Mouse (Mus musculus) kidney, postnatal 0 days (tissue): Measurements from ENCODE around the gene Plcg2. TPM values are rescaled to one million over a fixed set of nuclear protein-coding genes. Genes with fewer than 3 reads are reported as not detected.
A peak's percentile ranks its signal among the peaks of the same experiment; 100 is the strongest.

Experiments
- ATAC-seq: fragments of 200-750 bp; cut with Nextera tagmentation; replicated peaks from 2 replicates; pipeline ENCODE4 v1.8.0; 2017; ENCODE audit warnings: low read depth, moderate number of reproducible peaks, moderate TSS enrichment, moderate library complexity; ENCODE audit not compliant: low FRiP score
- DNase-seq: peaks from one replicate; pipeline ENCODE4 v3.0.0-alpha.2; 2016; ENCODE audit warnings: low spot score
- H3K27ac ChIP-seq: fragments of 300-500 bp; sonication (generic); 2 replicates; pipeline ENCODE4 v1.5.1; 2014; ENCODE audit warnings: mild to moderate bottlenecking
- H3K27me3 ChIP-seq: fragments of 300-500 bp; sonication (generic); 2 replicates; pipeline ENCODE4 v1.6.1; 2014; ENCODE audit warnings: low read length, mixed read lengths; ENCODE audit not compliant: insufficient read depth
- H3K36me3 ChIP-seq: fragments of 300-500 bp; sonication (generic); 2 replicates; pipeline ENCODE4 v1.6.1; 2014; ENCODE audit warnings: low read length, mixed read lengths; ENCODE audit not compliant: insufficient read depth
- H3K4me1 ChIP-seq: fragments of 300-500 bp; sonication (generic); replicated peaks from 2 replicates; pipeline ENCODE4 v1.6.1; 2014; ENCODE audit warnings: antibody characterized with exemption, low read length, mixed read lengths; ENCODE audit not compliant: insufficient read depth
- H3K4me2 ChIP-seq: fragments of 300-500 bp; sonication (generic); 2 replicates; pipeline ENCODE4 v1.6.1; 2014; ENCODE audit warnings: mild to moderate bottlenecking, low read length, moderate library complexity, mixed read lengths
- H3K4me3 ChIP-seq: fragments of 300-500 bp; sonication (generic); replicated peaks from 2 replicates; pipeline ENCODE4 v1.5.1; 2014; ENCODE audit warnings: low read depth, low read length
- H3K9ac ChIP-seq: fragments of 300-500 bp; sonication (generic); 2 replicates; pipeline ENCODE4 v1.6.1; 2014; ENCODE audit warnings: low read depth, low read length
- H3K9me3 ChIP-seq: fragments of 300-500 bp; sonication (generic); replicated peaks from 2 replicates; pipeline ENCODE4 v1.6.1; 2016; ENCODE audit warnings: low read length, inconsistent platforms, mixed read lengths
- CTCF ChIP-seq: IDR thresholded peaks from 2 replicates; pipeline ENCODE4 v1.5.1; 2016; ENCODE audit warnings: antibody characterized with exemption, low read depth, mild to moderate bottlenecking, moderate library complexity
- WGBS: fragments of 180-500 bp; shearing (Covaris S2); extraction: QIAGEN DNeasy Blood & Tissue Kit; methylation state at CpG from one replicate; pipeline ENCODE4 v1.1.7; 2014; 5-methylcytosine and 5-hydroxymethylcytosine counted together
- polyA plus RNA-seq: library from polyadenylated mRNA; unstranded; fragments of >200 nt; fragmentation: Nextera tagmentation; extraction: Ambion mirVana; gene quantifications from 2 replicates; pipeline ENCODE4 v1.2.1, GENCODE M21; 2015

Plcg2 gene
- polyA plus RNA-seq, 1 experiment from 2014 or later = 7.3 TPM

DNA sequence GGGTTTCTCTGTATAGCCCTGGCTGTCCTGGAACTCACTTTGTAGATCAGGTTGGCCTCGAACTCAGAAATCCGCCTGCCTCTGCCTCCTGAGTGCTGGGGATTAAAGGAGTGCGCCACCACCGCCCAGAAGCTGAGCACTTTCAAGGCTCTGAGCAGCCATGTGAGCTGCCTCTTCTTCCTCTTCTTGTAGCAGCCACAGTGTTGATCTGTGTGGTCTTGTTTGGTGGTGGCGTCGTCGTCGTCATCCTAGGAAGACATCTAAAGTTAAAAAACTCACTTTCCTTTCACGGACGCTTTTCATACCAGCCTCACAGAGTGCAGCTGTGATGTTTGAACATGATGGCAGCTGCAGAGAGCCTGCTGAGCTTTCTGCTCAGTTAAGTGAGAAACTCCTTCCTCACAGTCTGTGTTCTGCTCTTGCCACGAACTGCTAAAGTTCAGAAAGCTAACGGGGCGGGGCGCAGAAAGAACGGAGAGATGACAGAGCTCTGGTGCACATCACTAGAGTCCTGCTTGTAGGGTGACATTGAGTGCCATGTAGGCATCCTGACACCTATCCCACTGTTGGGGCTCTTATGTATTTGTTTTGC lies 34.4 kb downstream of the Plcg2 start:
- Histone ChIP-seq H3K9ac (no peak overlapping the region), H3K4me1 (peaks cover 4% of the 10 kb centered on the region; the same call in 1 of the 2 replicates), H3K27ac (no peak overlapping the region), H3K4me2 (no peak overlapping the region), H3K36me3 (no peaks in the 10 kb centered on the region), H3K9me3 (no peaks in the 10 kb centered on the region), H3K4me3 (no peak overlapping the region), H3K27me3 (no peaks in the 10 kb centered on the region)
- WGBS = 86% methylated on average over 15 of the region's 15 CpGs
- TF ChIP-seq CTCF = no peak
- ATAC-seq = no peak
- no peak for DNase-seq

DNA sequence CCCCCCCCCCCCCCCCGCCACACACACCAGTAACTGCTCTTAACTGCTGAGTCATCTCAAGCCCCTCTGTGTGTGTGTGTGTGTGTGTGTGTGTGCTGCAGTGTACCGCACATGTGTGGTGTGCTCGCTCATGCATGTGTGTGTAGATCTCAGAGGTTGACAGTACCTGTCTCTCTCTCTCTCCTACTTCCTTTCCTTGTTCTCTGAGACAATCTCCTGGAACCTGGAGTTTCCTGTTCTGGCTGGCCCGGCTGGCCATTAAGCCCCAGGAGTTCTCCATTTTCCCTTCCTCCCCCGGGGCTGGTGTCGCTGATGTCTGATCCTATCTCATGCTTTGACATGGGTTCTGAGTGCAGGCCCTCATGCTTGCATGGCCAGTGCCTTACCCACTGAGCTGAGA lies 38.8 kb downstream of the Plcg2 start:
- Histone ChIP-seq H3K9me3 (no peaks in the 10 kb centered on the region), H3K36me3 (no peaks in the 10 kb centered on the region), H3K9ac (no peak overlapping the region), H3K27me3 (no peaks in the 10 kb centered on the region), H3K4me3 (no peak overlapping the region), H3K4me2 (no peak overlapping the region), H3K4me1 (no peaks in the 10 kb centered on the region), H3K27ac (no peak overlapping the region)
- 33% methylated on average over 5 of the region's 6 CpGs for WGBS
- ATAC-seq (peak; percentile 69; the same call in 1 of the 2 replicates), DNase-seq (no peak)
- TF ChIP-seq CTCF = no peak

DNA sequence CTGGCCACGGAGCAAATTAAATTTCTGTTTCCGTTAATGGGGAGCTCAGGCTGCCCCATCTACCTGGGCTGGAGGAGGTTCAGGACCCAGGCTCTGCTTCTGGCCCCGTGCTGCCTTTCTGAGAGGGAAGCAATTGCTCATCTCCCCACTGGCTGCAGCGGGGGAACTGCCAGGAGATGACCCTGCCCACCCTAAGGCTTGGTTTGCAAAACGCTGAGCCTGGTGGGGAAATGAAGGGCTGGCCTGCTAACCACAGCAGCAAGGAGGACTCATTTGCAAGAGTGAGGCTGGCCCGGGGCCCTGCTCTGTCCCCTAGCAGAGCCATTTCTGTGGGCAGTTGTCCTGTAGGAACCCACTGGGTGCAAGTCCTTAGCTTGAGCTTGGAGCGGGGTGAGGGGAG lies 39.7 kb downstream of the Plcg2 start:
- DNase-seq = no peak
- H3K27ac ChIP-seq = no peak overlapping the region
- 66% methylated on average over 7 of the region's 7 CpGs for WGBS

DNA sequence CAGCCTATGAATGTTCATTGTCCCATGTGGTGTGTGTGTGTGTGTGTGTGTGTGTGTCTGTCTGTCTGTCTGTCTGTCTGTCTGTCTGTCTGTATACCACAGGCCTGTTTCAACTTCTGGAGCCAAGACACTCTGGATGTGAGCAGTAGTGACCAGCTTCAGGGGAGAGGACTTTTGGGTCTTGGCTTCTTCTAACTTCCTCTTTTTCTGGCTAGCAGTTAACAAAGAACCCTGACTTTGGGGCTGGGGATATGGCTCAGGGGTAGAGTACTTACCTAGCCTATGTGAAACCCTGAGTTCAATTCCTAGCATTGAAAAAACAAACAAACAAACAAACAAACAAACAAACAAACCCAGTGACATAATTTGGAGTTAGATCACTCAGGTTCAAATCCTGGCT lies 44.9 kb downstream of the Plcg2 start:
- no peak for TF ChIP-seq CTCF
- no peaks in the 10 kb centered on the region for H3K27me3 ChIP-seq

More for the DNA sequence above, 39.7 kb downstream of the Plcg2 start:
- no peak for ATAC-seq
- no peaks in the 10 kb centered on the region for H3K36me3 ChIP-seq
- H3K27me3 ChIP-seq = no peaks in the 10 kb centered on the region
- no peak overlapping the region for H3K4me3 ChIP-seq
- H3K9me3 ChIP-seq = no peaks in the 10 kb centered on the region
- H3K9ac ChIP-seq = no peak overlapping the region
- no peak for TF ChIP-seq CTCF
- H3K4me2 ChIP-seq = no peak overlapping the region
- H3K4me1 ChIP-seq = no peaks in the 10 kb centered on the region

DNA sequence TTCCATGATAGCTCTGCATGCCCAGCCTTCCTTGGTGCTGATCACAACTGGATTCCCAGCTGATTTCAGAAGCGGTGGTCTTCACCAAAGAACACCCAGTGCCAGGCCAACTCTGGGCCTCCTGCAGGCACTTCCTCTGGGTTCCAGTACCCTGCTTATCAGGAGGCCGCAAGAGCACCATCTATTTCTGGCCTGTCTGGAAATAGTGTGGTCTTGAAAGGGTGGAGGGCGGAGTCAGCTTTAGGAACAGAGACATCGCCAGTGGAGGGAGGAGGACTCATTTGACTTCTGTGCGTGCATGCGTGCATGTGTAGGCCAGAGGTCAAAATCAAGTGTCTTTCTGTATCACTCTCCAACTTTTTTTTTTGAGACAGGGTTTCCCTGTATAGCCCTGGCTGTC lies 45.7 kb downstream of the Plcg2 start:
- ATAC-seq (no peak), DNase-seq (no peak)
- Histone ChIP-seq H3K36me3 (no peaks in the 10 kb centered on the region), H3K27ac (no peak overlapping the region), H3K9me3 (no peaks in the 10 kb centered on the region), H3K27me3 (no peaks in the 10 kb centered on the region), H3K9ac (no peak overlapping the region), H3K4me2 (no peak overlapping the region), H3K4me3 (no peak overlapping the region), H3K4me1 (no peaks in the 10 kb centered on the region)
- TF ChIP-seq CTCF = no peak
- 65% methylated on average over 6 of the region's 6 CpGs for WGBS

More for the DNA sequence above, 44.9 kb downstream of the Plcg2 start:
- ATAC-seq (no peak), DNase-seq (no peak)
- Histone ChIP-seq H3K27ac (no peak overlapping the region), H3K9ac (no peak overlapping the region), H3K9me3 (no peaks in the 10 kb centered on the region), H3K4me3 (no peak overlapping the region), H3K36me3 (no peaks in the 10 kb centered on the region), H3K4me2 (no peak overlapping the region), H3K4me1 (no peaks in the 10 kb centered on the region)

DNA sequence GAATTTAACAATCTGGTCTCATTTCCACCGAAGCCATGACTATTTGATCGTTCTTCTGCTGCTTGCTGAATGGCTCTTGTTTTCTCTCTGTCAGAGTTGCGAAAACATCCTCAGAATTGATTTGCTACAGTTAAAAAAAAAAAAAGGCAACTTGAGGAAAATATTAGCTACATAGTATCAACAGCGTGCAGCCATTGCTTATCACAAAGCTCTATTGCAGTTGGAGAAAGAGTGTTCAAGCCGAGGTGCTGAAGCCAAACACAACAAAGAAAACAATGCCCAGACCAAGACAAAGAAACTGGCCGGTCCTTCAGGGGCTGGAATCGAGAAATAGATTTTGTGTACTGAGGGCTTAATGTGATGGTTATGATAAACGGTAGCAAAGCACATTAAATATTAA lies 47.0 kb downstream of the Plcg2 start:
- DNase-seq = no peak

DNA sequence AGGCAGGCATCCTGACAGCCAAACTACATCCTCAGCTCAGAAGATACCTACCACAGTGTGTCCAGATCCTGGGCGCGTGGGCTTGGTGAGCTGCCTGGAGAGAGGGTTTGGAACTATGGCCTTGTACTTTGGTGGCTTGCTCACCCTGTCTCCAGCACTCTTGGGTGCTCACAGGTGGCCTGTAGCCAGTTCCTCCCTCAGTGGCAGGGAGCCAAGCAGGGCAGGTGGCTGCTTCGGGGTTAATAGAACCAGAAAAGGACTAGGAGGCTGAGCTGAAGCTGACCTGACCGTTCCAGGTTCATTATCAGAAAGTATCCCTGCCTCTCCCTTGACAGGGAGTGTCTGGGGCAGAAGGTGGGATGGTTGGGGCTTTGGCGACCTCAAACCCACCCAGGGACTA lies 48.3 kb downstream of the Plcg2 start:
- Histone ChIP-seq H3K9ac (no peak overlapping the region), H3K9me3 (no peaks in the 10 kb centered on the region), H3K4me3 (no peak overlapping the region), H3K27ac (no peak overlapping the region), H3K36me3 (no peaks in the 10 kb centered on the region), H3K27me3 (no peaks in the 10 kb centered on the region), H3K4me2 (no peak overlapping the region), H3K4me1 (no peaks in the 10 kb centered on the region)
- DNase-seq (no peak), ATAC-seq (no peak)
- TF ChIP-seq CTCF = no peak
- 75% methylated on average over 5 of the region's 5 CpGs for WGBS

More for the DNA sequence above, 47.0 kb downstream of the Plcg2 start:
- WGBS = 75% methylated on average over 8 of the region's 8 CpGs
- Histone ChIP-seq H3K9me3 (no peaks in the 10 kb centered on the region), H3K9ac (no peak overlapping the region), H3K4me2 (no peak overlapping the region), H3K4me3 (no peak overlapping the region), H3K36me3 (no peaks in the 10 kb centered on the region), H3K27me3 (no peaks in the 10 kb centered on the region), H3K4me1 (no peaks in the 10 kb centered on the region), H3K27ac (no peak overlapping the region)
- no peak for TF ChIP-seq CTCF
- no peak for ATAC-seq
